Mouse (Mus musculus) bone marrow macrophage, adult 2 months (primary cell): ENCODE data around the gene Tmem259.

Experiments
- CTCF ChIP-seq: IDR thresholded peaks from 2 replicates; pipeline ENCODE4 v1.5.1; 2012; ENCODE audit warnings: low read depth, mild to moderate bottlenecking, low read length, moderate library complexity
- POLR2A ChIP-seq: IDR thresholded peaks from 2 replicates; pipeline ENCODE4 v1.6.1; 2012; ENCODE audit warnings: mild to moderate bottlenecking, low read depth, low read length, borderline replicate concordance

DNA sequence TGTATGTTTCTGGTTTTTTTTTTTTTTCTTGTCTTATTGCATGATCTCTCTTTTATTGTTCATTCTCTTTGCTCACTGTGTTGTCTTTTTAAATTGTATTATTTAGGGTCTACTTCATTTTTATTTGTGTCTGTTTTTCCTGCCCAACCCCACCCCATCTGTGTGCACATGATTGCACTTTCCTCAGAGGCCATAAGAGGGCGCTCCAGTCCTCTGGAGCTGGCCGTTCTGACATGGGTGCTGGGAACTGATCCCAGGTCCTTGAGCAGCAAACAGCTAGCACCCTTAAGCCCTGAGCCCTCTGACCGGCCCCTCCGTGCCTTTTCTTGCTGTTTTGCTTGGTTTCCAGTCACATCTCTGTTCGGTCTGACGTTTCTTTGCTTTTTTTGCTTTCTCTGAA lies 7.4 kb upstream of the Tmem259 start:
- TF ChIP-seq POLR2A (no peak), CTCF (peak; percentile 36; the same call in 1 of the 2 replicates)
